Mouse (Mus musculus): ENCODE results near the gene Milr1. TPM values are rescaled to one million over a fixed set of nuclear protein-coding genes. Genes with fewer than 3 reads are reported as not detected.
"Not testable (repeated sequence)": the region's sequence is repeated elsewhere in the genome, so short reads cannot be mapped to it uniquely, and the experiment has no call there.

The Milr1 gene
- polyA plus RNA-seq, 2 experiments = 1.9 to 2.1 TPM

GRCm38 (mm10) chr11:106724176-106724915 lies 26.7 kb upstream of the Milr1 start:
- H3K36me3 ChIP-seq (ENCODE audit: control insufficient read depth, insufficient read depth, low read length) = no peaks in the 10 kb centered on the region
- H3K4me2 ChIP-seq (replicated peaks; ENCODE audit: low read depth, low read length, severe bottlenecking) = no peak overlapping the region
- 82% methylated on average over 10 of the region's 10 CpGs for WGBS
- H3K27ac ChIP-seq (replicated peaks; ENCODE audit: low read depth, low read length) = no peak overlapping the region
- TF ChIP-seq POLR2A (IDR thresholded peaks at IDR 0.05; ENCODE audit: borderline replicate concordance, extremely low read depth, insufficient read depth, insufficient read length) = no peak
- H3K4me3 ChIP-seq (replicated peaks; ENCODE audit: low read length) = no peak overlapping the region
- no peak overlapping the region for H3K9ac ChIP-seq (ENCODE audit: low read depth, low read length, severe bottlenecking)
- ATAC-seq (ENCODE audit: low FRiP score, low read depth) = no peak
- no peak for DNase-seq (ENCODE audit: low spot score)
- H3K9me3 ChIP-seq (ENCODE audit: control insufficient read depth, low read length) = no peaks in the 10 kb centered on the region
- H3K4me1 ChIP-seq (ENCODE audit: control insufficient read depth, insufficient read depth, low read length) = peaks cover 5% of the 10 kb centered on the region; the same call in 1 of the 2 replicates
- H3K27me3 ChIP-seq (ENCODE audit: control insufficient read depth, insufficient read depth, low read length) = no peaks in the 10 kb centered on the region

DNA sequence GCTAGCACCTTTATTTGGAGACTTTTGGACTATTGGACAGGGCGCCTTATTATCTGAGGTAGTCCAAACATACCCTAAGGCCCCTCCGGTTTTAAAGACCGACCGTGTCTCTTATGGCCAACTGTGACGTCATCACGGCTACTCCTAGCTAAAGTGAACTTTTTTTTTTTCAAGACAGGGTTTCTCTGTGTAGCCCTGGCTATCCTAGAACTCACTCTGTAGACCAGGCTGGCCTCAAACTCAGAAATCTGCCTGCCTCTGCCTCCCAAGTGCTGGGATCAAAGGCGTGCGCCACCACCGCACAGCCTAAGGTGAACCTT lies 26.1 kb upstream of the Milr1 start:
- H3K36me3 ChIP-seq (ENCODE audit: control insufficient read depth, insufficient read depth, low read length); H3K9ac ChIP-seq (ENCODE audit: low read depth, low read length, severe bottlenecking); H3K27ac ChIP-seq (replicated peaks; ENCODE audit: low read depth, low read length); ATAC-seq (ENCODE audit: low FRiP score, low read depth); H3K27me3 ChIP-seq (ENCODE audit: control insufficient read depth, insufficient read depth, low read length); H3K4me3 ChIP-seq (replicated peaks; ENCODE audit: low read length); H3K4me1 ChIP-seq (ENCODE audit: control insufficient read depth, insufficient read depth, low read length); H3K9me3 ChIP-seq (ENCODE audit: control insufficient read depth, low read length); DNase-seq (ENCODE audit: low spot score); H3K4me2 ChIP-seq (replicated peaks; ENCODE audit: low read depth, low read length, severe bottlenecking): not testable (repeated sequence)
- WGBS = 86% methylated on average over 9 of the region's 9 CpGs

DNA sequence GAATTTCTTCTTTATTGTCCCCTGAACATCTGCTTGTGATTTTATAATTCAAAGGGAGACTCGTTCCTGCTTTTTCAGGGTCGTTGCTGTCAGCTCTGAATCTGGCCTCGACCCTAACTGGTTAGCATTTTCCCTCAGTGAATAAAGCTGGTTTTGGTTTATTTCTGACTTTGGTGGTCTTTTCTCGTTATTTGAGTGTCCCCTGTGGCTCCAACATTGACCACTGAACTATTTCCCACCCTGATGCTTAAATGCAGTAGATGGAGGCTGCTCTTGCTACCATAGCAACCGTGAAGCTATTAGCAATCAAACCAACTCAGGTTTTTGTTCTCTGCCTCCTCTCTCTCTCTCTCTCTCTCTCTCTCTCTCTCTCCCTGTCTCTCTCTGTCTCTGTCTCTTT lies 23.1 kb upstream of the Milr1 start:
- Histone ChIP-seq H3K9ac (ENCODE audit: low read depth, low read length, severe bottlenecking) (no peak overlapping the region), H3K36me3 (ENCODE audit: control insufficient read depth, insufficient read depth, low read length) (no peaks in the 10 kb centered on the region), H3K4me2 (replicated peaks; ENCODE audit: low read depth, low read length, severe bottlenecking) (no peak overlapping the region), H3K27me3 (ENCODE audit: control insufficient read depth, insufficient read depth, low read length) (no peaks in the 10 kb centered on the region), H3K4me3 (replicated peaks; ENCODE audit: low read length) (no peak overlapping the region), H3K4me1 (ENCODE audit: control insufficient read depth, insufficient read depth, low read length) (peaks cover 5% of the 10 kb centered on the region; the same call in 1 of the 2 replicates), H3K9me3 (ENCODE audit: control insufficient read depth, low read length) (no peaks in the 10 kb centered on the region), H3K27ac (replicated peaks; ENCODE audit: low read depth, low read length) (no peak overlapping the region)
- TF ChIP-seq POLR2A (IDR thresholded peaks at IDR 0.05; ENCODE audit: borderline replicate concordance, extremely low read depth, insufficient read depth, insufficient read length) = no peak
- DNase-seq (ENCODE audit: low spot score) (no peak), ATAC-seq (ENCODE audit: low FRiP score, low read depth) (no peak; the same call in 1 of the 2 replicates)
- 16% methylated on average over 5 of the region's 5 CpGs for WGBS

- no peak for ATAC-seq (ENCODE audit: low FRiP score, low read depth)
- H3K4me3 ChIP-seq (replicated peaks; ENCODE audit: low read length) = no peak overlapping the region
- H3K27me3 ChIP-seq (ENCODE audit: control insufficient read depth, insufficient read depth, low read length) = no peaks in the 10 kb centered on the region
- DNase-seq (ENCODE audit: low spot score) = no peak
- H3K36me3 ChIP-seq (ENCODE audit: control insufficient read depth, insufficient read depth, low read length) = no peaks in the 10 kb centered on the region
- H3K9ac ChIP-seq (ENCODE audit: low read depth, low read length, severe bottlenecking) = no peak overlapping the region
- peaks cover 5% of the 10 kb centered on the region; the same call in 1 of the 2 replicates for H3K4me1 ChIP-seq (ENCODE audit: control insufficient read depth, insufficient read depth, low read length)
- H3K9me3 ChIP-seq (ENCODE audit: control insufficient read depth, low read length) = no peaks in the 10 kb centered on the region
- no peak for TF ChIP-seq POLR2A (IDR thresholded peaks at IDR 0.05; ENCODE audit: borderline replicate concordance, extremely low read depth, insufficient read depth, insufficient read length)
- no peak overlapping the region for H3K4me2 ChIP-seq (replicated peaks; ENCODE audit: low read depth, low read length, severe bottlenecking)
- WGBS = 65% methylated on average over 10 of the region's 10 CpGs
- H3K27ac ChIP-seq (replicated peaks; ENCODE audit: low read depth, low read length) = no peak overlapping the region
Observed at GRCm38 (mm10) chr11:106728402-106729366, 22.3 kb upstream of the Milr1 start.

DNA sequence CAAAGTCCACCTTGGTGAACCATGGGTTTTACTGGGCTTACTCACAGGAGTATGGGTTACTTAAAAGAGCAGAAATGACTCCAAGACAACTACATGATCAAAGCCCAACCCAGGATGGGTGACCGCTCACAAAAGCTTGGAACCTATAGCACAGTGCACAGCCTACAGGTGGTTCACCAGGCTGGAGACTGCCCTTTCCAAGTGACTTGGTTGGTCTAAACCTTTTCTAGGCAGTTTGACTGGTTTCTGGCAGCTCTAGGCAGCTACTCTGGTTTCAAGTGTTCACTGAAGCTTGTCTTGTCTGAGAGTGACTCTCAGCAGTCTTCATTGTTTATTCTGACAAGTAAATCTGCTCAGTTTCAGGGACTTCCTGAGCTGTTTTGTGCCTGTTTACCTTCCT lies 21.4 kb upstream of the Milr1 start:
- H3K27me3 ChIP-seq (ENCODE audit: control insufficient read depth, insufficient read depth, low read length) = no peaks in the 10 kb centered on the region
- H3K9ac ChIP-seq (ENCODE audit: low read depth, low read length, severe bottlenecking) = no peak overlapping the region
- DNase-seq (ENCODE audit: low spot score) (no peak), ATAC-seq (ENCODE audit: low FRiP score, low read depth) (no peak)
- no peak overlapping the region for H3K4me2 ChIP-seq (replicated peaks; ENCODE audit: low read depth, low read length, severe bottlenecking)
- peaks cover 5% of the 10 kb centered on the region; the same call in 1 of the 2 replicates for H3K4me1 ChIP-seq (ENCODE audit: control insufficient read depth, insufficient read depth, low read length)
- H3K4me3 ChIP-seq (replicated peaks; ENCODE audit: low read length) = no peak overlapping the region
- no peak overlapping the region for H3K27ac ChIP-seq (replicated peaks; ENCODE audit: low read depth, low read length)
- no peaks in the 10 kb centered on the region for H3K36me3 ChIP-seq (ENCODE audit: control insufficient read depth, insufficient read depth, low read length)
- H3K9me3 ChIP-seq (ENCODE audit: control insufficient read depth, low read length) = no peaks in the 10 kb centered on the region
- WGBS = 89% methylated on average over 1 of the region's 1 CpGs
- no peak for TF ChIP-seq POLR2A (IDR thresholded peaks at IDR 0.05; ENCODE audit: borderline replicate concordance, extremely low read depth, insufficient read depth, insufficient read length)
